Mouse (Mus musculus) forebrain, embryonic 10.5 days (tissue): ENCODE data around the gene Supt5. TPM values are rescaled to one million over a fixed set of nuclear protein-coding genes. Genes with fewer than 3 reads are reported as not detected.

Experiments
- DNase-seq: peaks from one replicate; pipeline ENCODE4 v3.0.0-alpha.2; 2017; ENCODE audit warnings: low spot score; ENCODE audit errors: extremely low spot score
- H3K27ac ChIP-seq: fragments of 300-500 bp; sonication (generic); 2 replicates; pipeline ENCODE4 v1.5.1; 2016; ENCODE audit warnings: mild to moderate bottlenecking
- H3K27me3 ChIP-seq: fragments of 300-500 bp; sonication (generic); 2 replicates; pipeline ENCODE4 v1.6.1; 2016; ENCODE audit warnings: mild to moderate bottlenecking; ENCODE audit not compliant: poor library complexity, severe bottlenecking
- H3K36me3 ChIP-seq: fragments of 300-500 bp; sonication (generic); replicated peaks from 2 replicates; pipeline ENCODE4 v1.6.1; 2016; ENCODE audit warnings: mild to moderate bottlenecking, moderate library complexity
- H3K4me1 ChIP-seq: fragments of 300-500 bp; sonication (generic); 2 replicates; pipeline ENCODE4 v1.6.1; 2016
- H3K4me3 ChIP-seq: fragments of 300-500 bp; sonication (generic); 2 replicates; pipeline ENCODE4 v1.5.1; 2016; ENCODE audit warnings: mild to moderate bottlenecking, moderate library complexity
- H3K9me3 ChIP-seq: fragments of 300-500 bp; sonication (generic); 2 replicates; pipeline ENCODE4 v1.6.1; 2016; ENCODE audit warnings: mild to moderate bottlenecking, moderate library complexity
- WGBS: fragments of 180-500 bp; shearing (Covaris S2); methylation state at CpG from one replicate; pipeline ENCODE4 v1.1.7; 2016; 5-methylcytosine and 5-hydroxymethylcytosine counted together
- polyA plus RNA-seq: library from polyadenylated mRNA; unstranded; fragments of >200 nt; fragmentation: Nextera tagmentation; extraction: Ambion mirVana; gene quantifications from 2 replicates; pipeline ENCODE4 v1.2.1, GENCODE M21; 2016

The Supt5 gene
- polyA plus RNA-seq, 1 experiment from 2014 or later, result 118 TPM

- H3K4me1 ChIP-seq, result peaks cover 46% of the 10 kb centered on the region
- H3K27ac ChIP-seq, result peak overlapping the region; percentile 66
- peak overlapping the region; percentile 49 for H3K4me3 ChIP-seq
- peaks cover 4% of the 10 kb centered on the region; the same call in 1 of the 2 replicates for H3K36me3 ChIP-seq
- no peaks in the 10 kb centered on the region for H3K9me3 ChIP-seq
- WGBS, result 8% methylated on average over 43 of the region's 43 CpGs
- H3K27me3 ChIP-seq, result peaks cover 94% of the 10 kb centered on the region
- DNase-seq, result peak; percentile 63
These were observed 39.5 kb downstream of the Supt5 start for GRCm38 (mm10) chr7:28298837-28299625.

DNA sequence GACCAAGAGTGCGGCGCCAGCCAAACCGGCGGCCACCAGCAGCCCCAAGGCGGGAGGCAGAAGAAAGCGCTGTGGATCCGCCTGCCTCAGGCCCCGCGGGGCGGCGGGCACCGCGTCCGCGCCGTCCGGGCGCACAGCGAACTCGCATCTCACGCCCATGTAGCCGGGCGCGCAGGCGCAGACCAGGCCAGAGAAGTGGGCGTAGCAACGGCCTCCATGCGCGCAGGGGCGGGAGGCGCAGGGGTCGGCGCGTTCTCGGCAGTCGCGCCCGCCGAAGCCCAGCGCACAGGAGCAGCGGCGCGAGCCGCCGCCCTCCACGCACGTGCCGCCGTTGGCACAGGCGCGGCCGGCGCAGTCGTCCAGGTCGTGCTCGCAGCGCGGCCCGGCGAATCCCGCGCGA, 44.1 kb downstream of the Supt5 start:
- under 1% methylated on average over 63 of the region's 63 CpGs for WGBS
- Histone ChIP-seq H3K9me3 (no peaks in the 10 kb centered on the region), H3K4me3 (peak overlapping the region; percentile 61), H3K4me1 (peaks cover 39% of the 10 kb centered on the region), H3K27ac (peak overlapping the region; percentile 75), H3K27me3 (peaks cover 100% of the 10 kb centered on the region), H3K36me3 (peaks cover 4% of the 10 kb centered on the region; the same call in 1 of the 2 replicates)
- peak; percentile 78 for DNase-seq

- WGBS, result under 1% methylated on average over 52 of the region's 52 CpGs
- Histone ChIP-seq H3K27ac (peak within 1 kb of the TSS; percentile 6), H3K4me1 (peaks cover 42% of the 10 kb centered on the region), H3K9me3 (no peaks in the 10 kb centered on the region), H3K4me3 (peak within 1 kb of the TSS; percentile 48), H3K36me3 (peaks cover 4% of the 10 kb centered on the region; the same call in 1 of the 2 replicates), H3K27me3 (peaks cover 94% of the 10 kb centered on the region)
- peak; percentile 46 for DNase-seq
These were observed 47.6 kb downstream of the Supt5 start, which contains the start of gene Selenov for GRCm38 (mm10) chr7:28290638-28291590. Gene Selenov, minus strand, starts transcription at chr7:28291186.

- H3K36me3 ChIP-seq, result peaks cover 4% of the 10 kb centered on the region; the same call in 1 of the 2 replicates
- peaks cover 87% of the 10 kb centered on the region for H3K27me3 ChIP-seq
- peaks cover 41% of the 10 kb centered on the region for H3K4me1 ChIP-seq
- H3K27ac ChIP-seq, result peak overlapping the region; percentile 6
- peak overlapping the region; percentile 48 for H3K4me3 ChIP-seq
- under 1% methylated on average over 16 of the region's 18 CpGs for WGBS
- H3K9me3 ChIP-seq, result no peaks in the 10 kb centered on the region
- DNase-seq, result no peak
These were observed 48.4 kb downstream of the Supt5 start for GRCm38 (mm10) chr7:28290165-28290564.

DNA sequence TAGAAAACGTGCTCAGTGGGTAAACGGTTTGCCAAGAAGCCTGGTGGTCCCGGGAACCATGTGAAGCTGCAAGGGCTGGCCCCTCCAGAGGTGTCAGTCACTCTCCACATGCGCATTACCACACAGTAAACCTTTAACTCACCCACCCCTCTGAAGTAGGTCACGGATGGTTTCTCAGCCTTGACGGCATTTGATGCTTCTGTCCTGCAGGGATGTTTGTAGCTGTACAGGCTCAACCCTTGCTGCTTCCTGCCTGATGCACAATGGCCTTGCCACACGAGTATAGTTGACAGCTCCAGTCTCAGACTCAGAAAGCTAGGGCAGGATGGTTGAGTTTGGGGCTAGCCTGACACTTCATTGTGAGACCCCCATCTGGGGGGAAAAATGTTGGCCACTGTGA, 57.9 kb downstream of the Supt5 start:
- 85% methylated on average over 7 of the region's 7 CpGs for WGBS

GRCm38 (mm10) chr7:28278279-28278652, 60.3 kb downstream of the Supt5 start:
- H3K4me1 ChIP-seq, result peaks cover 11% of the 10 kb centered on the region
- 87% methylated on average over 7 of the region's 7 CpGs for WGBS
- H3K27ac ChIP-seq, result peak overlapping the region; percentile 95
- H3K27me3 ChIP-seq, result no peaks in the 10 kb centered on the region
- H3K4me3 ChIP-seq, result peak overlapping the region; percentile 73
- peaks cover 9% of the 10 kb centered on the region for H3K36me3 ChIP-seq
- no peaks in the 10 kb centered on the region for H3K9me3 ChIP-seq
- DNase-seq, result no peak

More for the DNA sequence above, 57.9 kb downstream of the Supt5 start:
- H3K4me1 ChIP-seq, result peaks cover 11% of the 10 kb centered on the region
- no peak overlapping the region for H3K4me3 ChIP-seq
- H3K27ac ChIP-seq, result no peak overlapping the region
- H3K36me3 ChIP-seq, result no peaks in the 10 kb centered on the region
- no peak for DNase-seq
- no peaks in the 10 kb centered on the region for H3K27me3 ChIP-seq
- H3K9me3 ChIP-seq, result no peaks in the 10 kb centered on the region

GRCm38 (mm10) chr7:28277615-28278278, 60.8 kb downstream of the Supt5 start, which contains the start of gene Eid2b:
Gene Eid2b, plus strand, starts transcription at chr7:28277739.
- H3K27ac ChIP-seq, result peak within 1 kb of the TSS; percentile 95
- peak; percentile 95 for DNase-seq
- no peaks in the 10 kb centered on the region for H3K9me3 ChIP-seq
- no peaks in the 10 kb centered on the region for H3K27me3 ChIP-seq
- H3K36me3 ChIP-seq, result peaks cover 14% of the 10 kb centered on the region
- peak within 1 kb of the TSS; percentile 73 for H3K4me3 ChIP-seq
- WGBS, result 4% methylated on average over 68 of the region's 68 CpGs
- H3K4me1 ChIP-seq, result peaks cover 11% of the 10 kb centered on the region

- no peak for DNase-seq
- 60% methylated on average over 8 of the region's 8 CpGs for WGBS
- Histone ChIP-seq H3K36me3 (peaks cover 19% of the 10 kb centered on the region), H3K4me3 (peak overlapping the region; percentile 73; the same call in 1 of the 2 replicates), H3K4me1 (peaks cover 11% of the 10 kb centered on the region), H3K27ac (no peak overlapping the region), H3K27me3 (no peaks in the 10 kb centered on the region), H3K9me3 (no peaks in the 10 kb centered on the region)
These were observed 61.3 kb downstream of the Supt5 start for GRCm38 (mm10) chr7:28277237-28277614.

GRCm38 (mm10) chr7:28271761-28272160, 66.8 kb downstream of the Supt5 start:
- 70% methylated on average over 3 of the region's 3 CpGs for WGBS

DNA sequence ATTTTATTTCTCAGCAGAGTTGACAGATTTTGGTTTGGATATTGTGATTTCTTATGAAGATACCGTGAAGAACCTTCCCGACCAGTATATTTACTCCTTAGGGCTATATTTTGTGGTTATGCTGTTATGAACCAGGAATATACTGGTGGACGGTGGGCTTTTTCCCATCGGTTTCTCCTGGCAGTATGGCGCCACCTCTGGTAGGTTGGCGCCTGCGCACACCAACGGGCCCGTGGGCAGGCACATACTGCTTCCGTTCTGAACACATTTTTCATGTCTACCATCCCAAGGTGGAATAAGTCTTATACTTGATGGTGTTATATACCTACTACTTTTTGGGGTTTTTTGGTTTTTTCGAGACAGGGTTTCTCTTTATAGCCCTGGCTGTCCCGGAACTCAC, 69.2 kb downstream of the Supt5 start:
- DNase-seq, result no peak
- no peak overlapping the region for H3K27ac ChIP-seq
- 92% methylated on average over 12 of the region's 12 CpGs for whole genome bisulfite sequencing
- H3K4me1 ChIP-seq, result peaks cover 15% of the 10 kb centered on the region
- peaks cover 49% of the 10 kb centered on the region for H3K36me3 ChIP-seq
- no peaks in the 10 kb centered on the region for H3K27me3 ChIP-seq
- H3K9me3 ChIP-seq, result peaks cover 21% of the 10 kb centered on the region
- H3K4me3 ChIP-seq, result peak overlapping the region; percentile 89; the same call in 1 of the 2 replicates

More at GRCm38 (mm10) chr7:28271761-28272160, 66.8 kb downstream of the Supt5 start:
- H3K27ac ChIP-seq, result no peak overlapping the region
- no peak for DNase-seq
- H3K9me3 ChIP-seq, result peaks cover 21% of the 10 kb centered on the region
- peaks cover 15% of the 10 kb centered on the region for H3K4me1 ChIP-seq
- H3K4me3 ChIP-seq, result no peak overlapping the region
- peaks cover 51% of the 10 kb centered on the region for H3K36me3 ChIP-seq
- H3K27me3 ChIP-seq, result no peaks in the 10 kb centered on the region

GRCm38 (mm10) chr7:28268576-28268975, 70.0 kb downstream of the Supt5 start:
- Histone ChIP-seq H3K9me3 (peaks cover 21% of the 10 kb centered on the region), H3K27me3 (no peaks in the 10 kb centered on the region), H3K4me1 (peaks cover 15% of the 10 kb centered on the region), H3K36me3 (peaks cover 46% of the 10 kb centered on the region), H3K27ac (peak overlapping the region; percentile 96), H3K4me3 (peak overlapping the region; percentile 89)
- WGBS, result 34% methylated on average over 16 of the region's 16 CpGs
- DNase-seq, result no peak

DNA sequence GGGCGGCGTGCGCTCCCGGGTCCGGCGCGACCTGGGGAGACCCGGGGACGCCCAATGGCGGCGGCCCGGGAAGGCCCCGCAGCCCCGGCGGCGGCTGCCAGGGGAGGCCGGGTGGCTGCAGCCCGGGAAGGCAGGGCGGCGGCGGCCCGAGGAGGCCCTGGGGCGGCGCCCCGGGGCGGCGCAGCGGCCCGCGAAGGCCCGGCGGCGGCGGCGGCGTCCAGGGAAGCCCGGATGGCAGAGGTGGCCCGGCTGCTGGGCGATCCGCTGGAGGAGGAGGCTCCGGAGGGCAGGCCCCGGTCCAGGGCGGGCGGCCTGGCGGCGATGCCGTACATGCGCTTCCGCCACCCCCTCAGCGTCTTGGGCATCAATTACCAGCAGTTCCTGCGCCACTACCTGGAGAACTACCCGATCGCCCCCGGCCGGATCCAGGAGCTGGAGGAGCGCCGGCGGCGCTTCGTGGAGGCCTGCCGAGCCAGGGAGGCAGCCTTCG, 70.5 kb downstream of the Supt5 start:
- Histone ChIP-seq H3K27me3 (no peaks in the 10 kb centered on the region), H3K4me1 (peaks cover 15% of the 10 kb centered on the region), H3K27ac (peak overlapping the region; percentile 96), H3K4me3 (peak overlapping the region; percentile 89), H3K9me3 (peaks cover 21% of the 10 kb centered on the region), H3K36me3 (peaks cover 41% of the 10 kb centered on the region)
- WGBS, result 2% methylated on average over 62 of the region's 62 CpGs
- peak; percentile 70 for DNase-seq
